Mouse (Mus musculus) layer of hippocampus, adult 9-11 months (tissue): Measurements from ENCODE around the gene Rpl12.

Experiments
- DNase-seq: peaks from one replicate; pipeline ENCODE4 v3.0.0; 2022

Rpl12 gene

DNA sequence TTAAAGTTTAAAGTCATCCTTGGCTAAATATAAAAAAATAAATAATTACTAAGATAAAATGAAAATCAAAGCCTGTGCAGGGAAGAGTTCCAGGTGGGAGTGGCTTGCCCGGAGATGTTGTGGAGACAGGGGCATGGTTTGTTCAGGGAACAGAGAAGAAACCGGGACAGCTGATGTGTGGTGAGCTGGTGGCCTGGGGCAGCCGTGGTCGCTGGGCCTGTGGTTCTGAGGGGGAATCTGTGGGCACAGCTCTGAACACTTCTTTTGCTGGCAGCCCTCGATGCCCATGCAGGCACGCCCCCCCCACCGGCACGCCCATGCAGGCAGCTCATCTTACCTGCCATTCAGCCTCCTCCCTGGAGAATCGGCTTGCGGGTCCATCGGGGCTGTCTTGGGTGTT, 13.9 kb upstream of the Rpl12 start:
- DNase-seq = no peak

DNA sequence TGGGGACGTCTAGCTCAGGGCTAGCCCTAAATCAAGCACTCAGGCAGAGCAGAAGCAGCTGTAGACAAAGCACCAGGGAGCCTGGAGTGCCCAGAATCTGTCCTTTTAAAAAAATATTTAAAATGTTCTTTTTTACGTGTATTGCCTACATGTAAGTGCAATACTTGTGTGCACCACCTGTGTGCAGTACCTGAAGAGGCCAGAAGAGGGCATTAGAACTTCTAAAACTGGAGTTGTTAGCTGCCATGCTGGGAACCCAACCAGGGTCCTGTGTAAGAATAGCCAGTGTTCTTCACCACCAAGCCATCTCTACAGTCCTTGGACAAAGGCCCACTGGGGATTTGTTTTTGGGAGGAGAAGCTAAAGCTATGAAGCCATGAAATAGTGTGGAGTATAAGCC, 6.8 kb upstream of the Rpl12 start:
- no peak for DNase-seq

DNA sequence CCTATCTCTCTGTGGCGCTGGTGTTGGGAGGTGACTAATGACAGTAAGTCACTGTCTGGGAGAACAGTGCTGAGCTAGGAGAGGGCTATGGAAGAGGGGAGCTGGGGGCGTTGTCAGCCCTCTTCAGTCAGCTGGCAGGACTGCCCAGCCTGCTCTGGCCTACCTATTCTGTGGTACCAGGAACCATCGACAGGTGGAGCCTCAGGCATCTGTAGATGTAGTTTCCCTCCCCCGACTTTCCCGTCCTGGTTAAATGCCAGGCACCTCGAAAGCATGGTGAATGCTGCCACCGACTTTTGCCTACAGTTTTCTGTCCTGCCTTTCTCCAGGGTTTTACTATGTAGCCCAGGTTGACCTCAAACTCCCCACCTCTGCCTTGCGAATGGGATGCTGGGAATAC, 4.0 kb upstream of the Rpl12 start:
- DNase-seq = peak; percentile 45

DNA sequence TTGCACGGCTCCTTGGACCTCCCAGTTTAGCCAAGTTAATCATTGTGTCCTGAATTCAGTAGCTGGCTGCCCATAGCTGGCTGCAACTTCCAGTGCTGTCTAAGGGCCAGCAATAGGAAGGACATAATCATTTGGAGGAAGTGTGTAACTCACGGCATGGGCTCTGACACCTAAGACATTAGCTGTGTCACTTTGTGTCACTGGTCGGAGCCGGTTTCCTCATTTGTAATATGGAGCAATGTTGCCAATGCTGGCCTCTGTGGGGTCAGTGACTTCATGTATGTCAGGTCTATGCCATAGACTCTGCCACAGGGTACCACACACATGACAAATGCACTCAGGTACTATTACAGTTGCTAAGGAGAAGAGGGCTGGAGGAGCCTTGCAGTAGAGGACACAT, 1.1 kb upstream of the Rpl12 start:
- DNase-seq = no peak

DNA sequence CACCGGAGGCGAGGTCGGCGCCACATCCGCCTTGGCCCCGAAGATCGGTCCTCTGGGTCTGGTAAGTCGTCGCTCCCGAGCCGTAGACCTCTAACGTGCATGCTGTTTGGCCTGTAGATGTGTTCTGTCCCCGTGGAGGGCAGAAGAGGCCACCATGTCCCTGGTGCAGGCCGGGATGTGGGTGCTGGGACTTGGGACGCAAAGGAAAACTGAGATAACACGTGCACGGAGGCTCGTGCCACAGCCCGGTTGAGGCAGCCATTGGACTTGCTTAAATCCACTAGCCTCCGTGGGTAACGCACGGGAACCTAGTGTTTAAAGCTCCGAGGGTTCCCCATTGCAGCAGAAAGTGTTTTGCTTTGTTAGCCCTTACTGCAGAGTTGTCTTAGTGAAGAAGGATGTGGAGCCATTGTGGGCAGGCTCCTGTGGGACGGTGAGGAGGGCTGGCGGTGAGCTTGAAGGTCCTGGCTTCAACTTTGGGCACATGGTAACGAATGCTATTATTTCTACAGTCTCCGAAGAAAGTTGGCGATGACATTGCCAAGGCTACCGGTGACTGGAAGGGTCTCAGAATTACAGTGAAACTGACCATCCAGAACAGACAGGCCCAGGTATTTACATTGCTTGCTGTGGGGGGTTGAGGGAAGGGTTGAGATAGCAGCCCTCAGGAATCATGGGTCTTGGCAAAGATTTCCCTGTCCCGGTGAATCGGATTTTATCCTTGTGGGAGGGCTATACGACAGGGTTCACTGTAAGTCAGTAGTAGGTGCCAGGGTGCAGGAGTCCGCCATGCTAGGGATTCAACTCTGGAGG, 909 bp downstream of the Rpl12 start:
- DNase-seq = no peak

DNA sequence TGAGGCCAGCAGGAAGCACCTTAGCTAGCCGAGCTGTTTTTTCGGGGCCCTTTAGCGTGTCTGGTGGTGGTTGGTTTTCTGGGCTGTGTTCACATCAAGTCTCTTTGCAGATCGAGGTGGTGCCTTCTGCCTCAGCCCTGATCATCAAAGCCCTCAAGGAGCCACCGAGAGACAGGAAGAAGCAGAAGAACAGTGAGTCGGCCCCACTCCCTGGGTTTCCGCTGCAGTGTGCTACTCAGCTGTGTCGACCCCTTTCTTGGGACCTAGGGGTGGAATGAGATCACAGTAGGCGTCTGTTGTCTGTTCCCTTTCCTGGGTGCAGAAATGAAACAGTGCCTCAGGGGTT, 1.5 kb downstream of the Rpl12 start:
- no peak for DNase-seq

DNA sequence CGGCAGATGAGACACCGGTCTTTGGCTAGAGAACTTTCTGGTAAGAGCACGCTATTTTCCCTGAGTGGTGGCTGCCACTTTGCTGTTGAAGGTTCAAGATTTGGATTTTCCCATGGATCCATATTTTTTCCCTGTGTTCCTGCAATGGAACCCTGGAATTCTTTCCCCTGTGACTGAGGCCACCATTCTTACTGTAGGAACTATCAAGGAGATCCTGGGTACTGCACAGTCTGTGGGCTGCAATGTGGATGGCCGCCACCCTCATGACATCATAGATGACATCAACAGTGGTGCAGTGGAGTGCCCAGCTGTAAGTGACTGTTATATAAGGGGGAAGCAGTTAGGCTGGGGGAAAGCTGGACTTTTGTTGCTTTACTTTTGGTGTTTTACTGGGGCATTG, 2.2 kb downstream of the Rpl12 start:
- no peak for DNase-seq

DNA sequence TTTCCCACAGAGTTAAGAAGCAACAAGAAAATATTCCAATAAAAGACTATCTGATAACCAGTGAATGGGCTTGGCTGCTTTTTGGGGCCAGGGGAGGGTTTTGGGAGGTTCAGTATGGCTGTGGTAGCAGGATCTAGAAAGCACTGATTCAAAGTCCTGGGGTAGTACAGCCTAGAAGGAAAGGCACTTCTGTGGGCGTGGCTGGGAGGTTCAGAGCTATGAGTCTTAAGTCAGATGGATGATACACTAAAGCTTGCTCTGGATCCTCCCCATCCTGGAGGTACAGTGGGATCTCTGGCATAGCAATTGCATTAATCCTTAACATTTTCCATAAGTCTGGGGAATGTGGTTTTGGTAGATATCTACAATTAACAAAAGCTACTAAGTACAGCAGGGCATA, 2.6 kb downstream of the Rpl12 start:
- no peak for DNase-seq

DNA sequence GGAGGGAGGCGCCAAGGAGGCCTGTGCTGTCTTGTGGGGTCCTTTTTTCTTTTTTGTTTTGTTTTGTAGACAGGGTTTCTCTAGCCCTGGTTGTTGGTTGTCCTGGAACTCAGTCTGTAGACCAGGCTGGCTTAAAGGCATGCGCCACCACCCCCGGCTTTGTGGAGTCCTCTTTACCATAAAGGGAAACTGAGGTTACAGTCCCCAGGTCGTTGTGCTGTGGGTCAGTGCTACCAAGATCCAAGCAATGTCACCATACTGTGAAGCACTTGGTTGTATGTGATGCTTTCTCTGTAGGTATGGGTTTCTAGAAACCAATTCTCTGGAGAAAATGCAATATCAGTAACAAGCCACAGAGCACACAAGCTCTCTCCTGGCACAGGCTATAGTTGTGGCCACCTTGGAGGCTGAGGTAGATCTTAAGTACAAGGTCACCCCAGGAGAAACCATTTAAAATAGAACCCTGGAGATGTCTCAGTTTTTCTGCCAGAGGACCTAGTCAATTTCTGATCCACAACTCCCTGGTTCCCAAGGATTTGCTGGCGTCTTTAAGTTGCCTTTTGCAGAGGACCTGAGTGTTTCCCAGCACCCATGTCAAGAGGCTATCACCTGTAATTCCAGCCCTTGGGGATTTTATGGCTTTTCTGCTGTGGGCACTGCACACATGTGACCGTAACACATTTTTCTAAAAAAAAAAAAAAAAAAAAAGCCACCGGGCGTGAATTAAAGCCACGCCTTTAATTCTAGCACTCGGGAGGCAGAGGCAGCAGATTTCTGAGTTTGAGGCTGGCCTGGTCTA, 3.5 kb downstream of the Rpl12 start:
- no peak for DNase-seq

DNA sequence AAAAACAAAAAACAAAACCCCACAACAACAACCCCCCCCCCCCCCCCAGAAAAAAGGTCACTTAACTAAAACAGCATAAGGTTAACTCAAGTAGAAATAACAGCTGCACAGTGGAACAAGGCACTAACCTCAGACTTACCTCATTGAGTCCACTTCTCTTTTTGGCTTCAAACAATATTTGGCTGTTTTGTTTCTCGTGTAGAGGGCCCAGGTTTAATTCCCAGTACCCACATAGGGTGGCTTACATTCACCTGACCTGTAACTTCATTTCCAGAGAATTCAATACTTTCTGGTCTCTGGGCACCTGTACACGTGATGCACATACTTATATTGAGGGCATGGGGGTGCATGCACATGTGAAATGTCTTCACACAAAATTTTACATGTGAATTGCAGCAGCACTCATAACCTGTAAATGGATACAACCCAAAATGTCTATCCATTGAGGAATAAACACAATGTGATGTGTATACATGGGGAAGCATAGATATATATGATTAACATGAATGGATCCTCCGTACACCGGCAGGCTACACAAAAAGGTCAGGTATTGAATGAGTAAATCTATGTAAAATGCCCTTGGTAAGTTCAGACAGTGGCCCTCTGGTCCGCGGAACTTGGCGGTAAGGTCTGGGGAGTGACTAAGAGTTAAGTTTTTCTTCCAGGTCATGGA, 4.3 kb downstream of the Rpl12 start:
- no peak for DNase-seq

DNA sequence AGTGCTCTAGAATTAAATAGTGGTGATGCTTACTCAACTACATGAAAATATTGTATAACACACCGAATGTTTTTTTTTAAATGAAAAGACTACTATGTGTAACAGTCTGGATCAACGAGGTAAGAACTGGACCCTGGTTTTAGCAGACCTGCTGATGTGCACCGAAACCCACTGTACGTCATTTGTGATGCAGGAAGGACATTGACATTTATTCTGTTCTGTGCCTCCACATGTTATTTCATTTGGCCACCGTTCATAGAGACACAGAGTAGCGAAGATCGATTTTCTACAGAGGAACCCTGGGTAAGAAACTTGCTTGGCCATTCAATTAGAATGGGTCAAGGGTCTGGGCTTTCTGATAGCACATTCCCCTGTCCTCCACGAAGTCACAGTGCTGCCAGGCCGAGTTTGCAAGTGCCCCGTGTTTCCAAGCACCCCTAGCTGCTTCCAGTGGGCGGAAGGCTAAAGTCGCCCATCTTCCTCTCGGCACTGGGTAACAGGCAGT, 4.9 kb downstream of the Rpl12 start:
- DNase-seq = no peak

DNA sequence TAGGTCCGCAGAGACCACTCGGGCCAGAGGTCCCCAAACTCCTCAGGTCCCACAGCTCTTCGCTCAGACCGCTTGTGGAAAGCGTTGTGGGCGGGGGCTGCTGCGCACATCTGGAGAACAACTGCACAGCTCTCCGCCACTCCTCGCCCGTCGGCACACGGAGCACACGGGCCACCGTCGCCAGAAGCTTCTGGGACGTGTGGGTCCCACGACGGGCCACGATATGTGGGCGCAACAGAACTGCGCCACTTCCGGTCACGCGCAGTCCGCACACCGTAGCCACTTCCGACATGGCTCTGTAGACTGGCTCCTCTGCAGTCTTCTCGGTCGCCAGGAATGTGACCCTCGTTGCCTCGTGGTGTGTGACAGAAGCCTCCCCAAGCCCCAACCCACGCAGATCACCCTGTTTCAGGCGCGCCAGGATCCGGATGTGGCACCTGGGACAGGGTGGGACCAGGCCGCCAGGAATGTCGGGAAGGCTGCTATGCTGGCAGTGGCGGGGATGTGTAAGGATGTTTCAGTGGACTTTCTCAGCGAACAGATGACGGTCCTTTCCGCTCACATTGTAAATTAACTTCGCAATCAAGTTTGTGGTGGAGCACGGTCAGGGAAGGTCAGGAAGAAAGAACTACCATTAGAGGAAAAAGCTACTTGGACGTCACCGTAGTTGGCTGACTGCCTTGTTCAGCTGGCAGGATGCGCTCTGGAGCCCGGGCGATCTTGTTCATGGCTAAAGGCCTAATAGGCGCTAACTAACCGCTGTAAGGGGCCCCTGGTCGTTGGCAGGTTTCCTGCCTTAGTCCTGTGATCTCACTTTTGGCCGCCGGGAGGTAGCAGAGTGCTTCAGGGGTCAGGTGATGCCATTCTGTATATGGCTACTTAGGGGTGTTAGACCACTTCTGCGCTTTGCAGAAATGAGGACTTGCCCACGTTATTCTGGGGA, 5.6 kb downstream of the Rpl12 start:
- DNase-seq = peak; percentile 91

DNA sequence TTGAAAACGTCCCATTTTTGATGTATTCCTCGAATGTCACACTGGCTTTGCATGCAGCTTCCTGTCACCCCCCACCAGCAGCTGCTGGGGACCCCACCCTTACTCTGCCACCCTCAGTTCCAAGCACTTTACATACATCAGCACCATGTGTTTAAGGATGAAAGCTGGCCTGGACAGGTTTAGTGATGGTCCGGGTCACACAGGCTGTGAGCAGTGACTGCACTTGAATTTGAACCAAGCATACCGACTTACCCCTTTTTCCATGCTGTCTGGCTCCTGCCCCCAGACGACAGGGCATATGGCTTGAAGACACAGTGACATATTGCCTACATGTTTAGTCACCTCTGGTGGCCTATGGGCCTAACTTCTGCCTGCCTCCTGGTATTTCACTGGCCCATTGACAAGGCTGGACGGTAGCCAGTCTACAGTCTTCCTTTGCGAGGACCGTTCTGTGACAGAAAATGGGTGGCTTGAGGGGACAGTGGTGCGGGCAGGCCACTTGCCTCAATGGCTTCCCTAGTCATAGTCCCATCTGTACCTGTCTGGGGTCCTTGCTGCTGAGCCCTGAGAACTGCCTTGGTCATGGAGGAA, 6.8 kb downstream of the Rpl12 start:
- no peak for DNase-seq

DNA sequence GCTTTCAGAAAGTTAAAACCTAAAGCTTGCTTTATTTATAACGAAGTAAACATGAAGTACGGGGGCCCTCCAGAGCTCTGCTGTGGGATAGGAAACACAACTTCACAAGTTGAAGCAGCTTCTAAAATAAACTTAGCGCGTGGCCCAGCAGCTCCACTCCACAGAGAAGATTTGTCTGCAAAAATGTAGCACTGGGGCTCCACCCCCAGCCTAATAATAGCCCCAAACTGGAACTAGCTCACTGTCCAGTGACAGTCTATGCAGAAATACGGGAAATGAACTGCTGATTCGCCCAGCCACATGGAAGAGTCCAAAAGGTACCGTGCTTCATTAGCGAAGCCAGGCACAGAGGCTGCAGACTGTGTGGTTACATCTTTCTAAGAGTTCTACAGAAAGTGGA, 8.0 kb downstream of the Rpl12 start:
- peak; percentile 75 for DNase-seq

DNA sequence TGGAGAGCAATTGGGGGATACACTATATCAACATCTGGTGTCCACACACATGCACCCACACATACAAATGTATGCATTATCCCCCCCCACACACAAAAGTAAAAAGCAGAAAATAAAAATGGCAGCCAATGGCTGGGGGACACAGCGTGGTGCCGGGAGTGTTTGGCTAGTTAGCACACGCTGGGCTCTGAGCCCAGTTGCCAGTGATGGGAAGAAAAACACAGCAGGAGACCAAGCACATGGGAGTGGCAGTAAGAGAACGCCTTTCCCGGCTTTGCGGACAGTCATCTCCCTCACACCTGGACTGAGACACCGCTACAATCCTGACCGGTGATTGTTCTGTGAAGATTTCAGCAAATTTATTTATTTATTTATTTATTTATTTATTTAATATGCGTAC, 9.9 kb downstream of the Rpl12 start:
- no peak for DNase-seq

DNA sequence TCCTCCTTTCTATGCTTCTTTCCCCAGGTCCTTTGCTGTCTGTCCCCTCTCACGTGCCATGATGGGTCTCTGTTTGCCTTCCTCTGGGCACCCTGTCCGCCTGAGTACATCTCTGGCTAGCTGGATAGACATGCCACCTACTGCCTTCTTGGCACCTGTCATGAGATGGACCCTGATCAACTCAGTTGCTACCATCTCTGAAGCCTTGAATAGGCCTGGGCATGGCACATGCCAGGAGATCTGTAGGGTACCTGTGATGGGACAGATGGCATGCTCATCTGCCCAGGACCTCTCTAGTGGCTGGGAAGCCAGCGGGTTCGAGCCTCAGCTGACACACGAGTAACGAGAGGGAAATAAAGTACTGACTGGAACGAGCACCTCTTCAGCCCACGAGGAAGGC, 12.9 kb downstream of the Rpl12 start:
- DNase-seq = no peak

DNA sequence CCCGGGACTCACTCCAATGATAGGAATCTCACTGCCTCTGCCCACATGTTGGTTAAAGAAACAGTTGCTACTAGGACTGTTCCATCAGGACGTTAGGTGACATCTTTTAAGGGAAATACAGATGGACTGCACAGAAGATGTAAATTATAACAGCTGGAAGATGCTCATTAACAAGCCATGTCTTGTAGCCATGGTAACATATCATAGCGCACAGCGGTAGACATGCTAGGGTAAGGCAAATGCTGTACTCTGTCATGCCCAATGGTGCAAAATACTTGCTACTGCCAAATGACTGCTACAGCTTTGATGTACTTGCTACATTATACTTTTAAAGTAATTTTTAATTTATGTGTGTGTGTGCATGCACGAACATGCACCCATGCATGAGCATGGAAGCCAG, 15.8 kb downstream of the Rpl12 start:
- no peak for DNase-seq

DNA sequence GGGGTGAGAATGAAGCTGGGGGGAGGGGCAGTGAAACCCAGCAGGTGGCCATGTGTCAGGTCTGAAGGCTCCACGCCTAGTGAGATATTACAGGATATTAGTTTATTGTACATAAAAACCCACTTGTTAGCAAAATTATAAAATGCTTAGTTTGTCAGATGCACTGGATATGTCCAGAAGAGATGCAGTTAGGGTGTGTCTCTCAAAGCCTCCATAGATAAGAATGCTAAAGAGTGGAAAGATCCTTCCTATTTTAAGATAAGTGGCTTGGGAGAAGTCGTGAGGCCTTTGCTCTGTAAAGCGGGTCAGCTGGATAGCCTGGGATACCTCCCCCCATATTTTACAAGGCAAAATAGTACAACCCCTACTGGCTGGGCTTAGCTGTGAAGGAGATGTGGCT, 17.3 kb downstream of the Rpl12 start:
- no peak for DNase-seq

DNA sequence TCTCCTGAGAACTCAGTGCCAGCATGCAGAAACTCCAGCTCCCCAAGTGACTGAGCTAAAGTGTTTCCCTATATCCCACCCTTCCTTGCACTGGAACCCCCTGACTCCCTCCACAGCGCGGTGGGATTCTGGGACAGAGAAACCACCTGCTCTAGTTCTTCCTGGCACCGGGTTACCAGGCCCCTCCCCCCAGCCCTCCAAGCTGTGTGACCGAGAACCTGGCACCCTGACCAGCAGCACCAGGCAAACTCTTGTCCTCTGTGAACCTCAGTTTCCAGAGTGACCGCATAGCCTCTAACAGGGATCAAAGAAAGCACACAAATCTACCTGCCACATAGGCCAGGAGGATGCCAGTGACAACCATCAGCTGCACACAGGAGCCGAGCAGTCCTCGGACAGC, 18.3 kb downstream of the Rpl12 start:
- no peak for DNase-seq

DNA sequence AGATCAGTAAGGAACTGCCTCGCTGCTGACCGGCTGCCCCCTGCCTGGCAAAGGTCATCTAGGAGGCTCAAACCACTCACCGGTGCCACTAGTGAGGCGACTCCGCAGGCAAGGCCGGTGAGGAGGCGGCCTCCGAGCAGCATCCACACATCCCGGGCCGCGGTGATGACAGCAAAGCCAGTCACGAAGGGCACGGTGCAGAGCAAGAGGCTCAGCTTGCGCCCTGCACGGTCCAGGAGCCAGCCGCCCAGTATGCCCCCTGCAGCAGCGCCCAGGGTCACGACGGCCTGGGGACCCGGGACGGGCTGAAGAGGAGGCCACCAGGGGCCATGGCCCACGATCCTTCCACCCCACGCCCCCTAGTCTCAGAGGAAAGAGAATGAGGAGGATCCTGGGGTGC, 19.9 kb downstream of the Rpl12 start:
- no peak for DNase-seq

DNA sequence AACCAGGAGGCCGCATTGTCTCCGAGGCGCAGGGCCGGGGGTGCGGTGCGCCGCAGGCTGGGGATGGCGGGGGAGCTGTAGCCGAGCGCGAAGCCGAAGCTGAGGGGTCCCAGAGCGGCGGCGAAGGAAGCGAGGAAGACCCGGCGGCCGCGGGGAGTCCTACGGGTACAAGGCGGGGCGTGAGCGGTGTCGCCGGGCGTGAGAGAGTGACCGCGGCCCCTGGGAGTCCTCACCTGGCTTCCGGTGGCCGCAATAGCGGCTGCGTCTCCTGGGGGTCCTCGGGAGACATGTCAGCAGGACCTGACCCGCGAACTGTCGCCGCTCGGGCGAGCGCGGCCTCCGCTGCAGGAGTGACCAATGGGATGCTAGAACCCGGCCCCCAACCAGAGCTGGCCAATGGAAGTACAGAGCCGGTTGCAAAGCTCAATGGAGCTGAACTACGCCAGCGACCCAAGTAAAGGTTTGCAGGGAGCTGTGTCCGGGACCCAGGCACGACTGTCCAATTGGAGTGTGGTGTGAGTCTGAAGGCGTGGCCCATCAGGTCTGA, 20.4 kb downstream of the Rpl12 start, which contains the start of gene Slc2a8:
Gene Slc2a8 (minus strand): TSS at position 359 of the 547 bp plus-strand sequence.
- peak; percentile 96 for DNase-seq

DNA sequence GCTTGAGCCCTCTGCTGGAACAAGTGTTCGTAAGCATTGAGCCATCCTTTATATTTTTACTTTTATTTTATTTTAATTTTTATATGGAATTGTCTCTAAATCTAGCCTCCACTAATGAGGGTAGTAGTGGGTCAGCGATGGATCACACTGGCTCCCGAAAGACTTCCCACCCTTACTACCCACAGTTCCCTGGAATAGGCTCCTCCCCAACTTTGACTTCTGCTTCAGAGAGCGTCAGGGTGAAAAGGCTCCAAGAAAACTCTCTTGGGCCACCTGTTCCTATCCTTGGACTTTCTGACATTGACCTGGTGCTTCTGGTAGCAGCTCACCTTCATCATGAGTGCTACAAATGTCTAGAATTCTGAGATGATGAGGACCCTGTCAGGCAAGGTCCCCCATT, 21.3 kb downstream of the Rpl12 start:
- DNase-seq = no peak
